10 mouse cellular contexts compared by ENCODE assay signal in the genomic region with DNA sequence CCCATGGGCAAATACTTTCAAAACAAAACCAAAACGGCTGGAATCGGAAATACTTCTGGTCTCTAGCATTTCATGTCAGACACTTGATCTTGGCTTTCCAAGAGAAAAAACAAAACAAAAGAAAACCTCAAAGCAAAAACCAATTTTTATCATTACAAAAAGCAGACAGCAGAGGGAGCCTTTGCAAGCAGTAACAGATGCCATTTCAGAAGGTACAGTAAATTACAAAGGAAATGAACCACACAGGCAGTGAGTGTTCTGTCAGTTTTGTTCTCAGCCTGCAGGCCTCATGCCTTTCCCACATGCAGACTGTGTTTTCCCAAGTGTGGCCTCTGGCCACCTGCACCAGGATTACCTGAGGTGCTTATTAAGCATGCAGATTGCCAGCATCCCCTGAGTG. TPM values are rescaled to one million over a fixed set of nuclear protein-coding genes. Genes with fewer than 3 reads are reported as not detected.
DNase-seq lines count a peak whose midpoint lies in the region; ATAC-seq and TF ChIP-seq lines count a peak whose summit lies in the region.
"Had no signal": no experiment of that assay in that cellular context is flagged by ENCODE, and none has a peak within 500 bp of the region (broad histone marks: within the 10 kb centered on the region; RNA-seq: fewer than 3 reads in every experiment).

No protein-coding gene starts in this region.

- peak; percentile 79 for ATAC-seq in megakaryocyte progenitor cell, adult 5-6 weeks (replicated peaks; ENCODE audit: poor library complexity)

- peak; percentile 33 for DNase-seq in cerebellum, adult 9-11 months
- no peak for DNase-seq in cerebellum, postnatal 14 days
- no peak for DNase-seq in layer of hippocampus, adult 2 months (ENCODE audit: low spot score in 2 of 2)
- no peak for DNase-seq in layer of hippocampus, adult 8-10 months (ENCODE audit: low spot score in 2 of 2)
- peak; percentile 24 for DNase-seq in T-cell, adult 2 months (ENCODE audit: low spot score)
- DNase-seq in left cerebral cortex, adult 18-20 months (ENCODE audit: low spot score in 2 of 2), result no peak
- no peak for DNase-seq in adrenal gland, adult 8-10 months

- no peak overlapping the region for H3K4me3 ChIP-seq in layer of hippocampus, adult 2 months
- H3K4me3 ChIP-seq: embryonic facial prominence, embryonic 13.5 days had no signal

- peak overlapping the region; percentile 69 for H3K27ac ChIP-seq in layer of hippocampus, adult 2 months
- H3K27ac ChIP-seq: embryonic facial prominence, embryonic 13.5 days; macrophage had no signal

- TF ChIP-seq CTCF in layer of hippocampus, adult 2 months (conservative IDR thresholded peaks at IDR 0.05), result peak; percentile 84

RNA-seq across cellular contexts. Expression of gene Gm6096, which starts 1.2 kb away (rescaled TPM):
- total RNA-seq in layer of hippocampus, adult 2 months (2021), result not detected
- total RNA-seq in layer of hippocampus, adult 8-10 months (2022), result not detected
- not detected in 2 replicates for total RNA-seq in megakaryocyte progenitor cell, adult 5-6 weeks (2015)
- total RNA-seq in megakaryocyte progenitor cell, adult 5-6 weeks (2017), result not detected in 2 replicates
- total RNA-seq in left cerebral cortex, adult 18-20 months (2021), result not detected
- not detected for total RNA-seq in adrenal gland, adult 8-10 months (2022)

RNA-seq across cellular contexts. Expression of gene Gpi1, which starts 21.9 kb away (rescaled TPM):
- 100 to 1,000 TPM; 773 TPM for total RNA-seq in layer of hippocampus, adult 2 months (2021)
- total RNA-seq in layer of hippocampus, adult 8-10 months (2022), result 100 to 1,000 TPM; 765 to 848 (median 808) TPM
- 573 and 626 TPM in 2 replicates for total RNA-seq in megakaryocyte progenitor cell, adult 5-6 weeks (2015)
- total RNA-seq in megakaryocyte progenitor cell, adult 5-6 weeks (2017), result 615 and 714 TPM in 2 replicates
- 100 to 1,000 TPM; 662 to 699 TPM for total RNA-seq in left cerebral cortex, adult 18-20 months (2021)
- 100 to 1,000 TPM; 226 to 338 (median 277) TPM for total RNA-seq in adrenal gland, adult 8-10 months (2022)

RNA-seq across cellular contexts. Expression of gene Pdcd2l, which starts 55.6 kb away (rescaled TPM):
- total RNA-seq in layer of hippocampus, adult 2 months (2021), result 10 to 100 TPM; 24.5 to 26.8 TPM
- 10 to 100 TPM; 22.8 to 28.3 (median 24.4) TPM for total RNA-seq in layer of hippocampus, adult 8-10 months (2022)
- 25.2 and 32.9 TPM in 2 replicates for total RNA-seq in megakaryocyte progenitor cell, adult 5-6 weeks (2015)
- total RNA-seq in megakaryocyte progenitor cell, adult 5-6 weeks (2017), result 33.0 and 42.0 TPM in 2 replicates
- total RNA-seq in left cerebral cortex, adult 18-20 months (2021), result 10 to 100 TPM; 20.6 to 24.0 TPM
- 10 to 100 TPM; 25.7 to 30.3 (median 27.0) TPM for total RNA-seq in adrenal gland, adult 8-10 months (2022)

Comparison
In these comparisons a context has a peak if more than half of its experiments do, and no peak if none do; other contexts are left out.
1. DNase-seq: peak in cerebellum, adult 9-11 months (single experiment) and T-cell, adult 2 months (single experiment); none in cerebellum, postnatal 14 days (0 of 2), layer of hippocampus, adult 2 months (0 of 2), layer of hippocampus, adult 8-10 months (0 of 2), left cerebral cortex, adult 18-20 months (0 of 2) and adrenal gland, adult 8-10 months (single experiment).